Mouse (Mus musculus) limb, embryonic 10.5 days (tissue): ENCODE data around the gene Tgm3. TPM values are rescaled to one million over a fixed set of nuclear protein-coding genes. Genes with fewer than 3 reads are reported as not detected.

Source experiments
- microRNA-seq: library from miRNA; unstranded; fragments of <30 nt; microRNA quantifications from one replicate; pipeline ENCODE4, GENCODE M21; 2017
- polyA plus RNA-seq: library from polyadenylated mRNA; unstranded; fragments of >200 nt; fragmentation: Nextera tagmentation; extraction: Ambion mirVana; gene quantifications from 2 replicates; pipeline ENCODE4 v1.2.1, GENCODE M21; 2016

Tgm3 gene
- polyA plus RNA-seq, 1 experiment from 2014 or later = 0.10 TPM

Small RNA genes within 50 kb of the gene (microRNA-seq; reads per million reads assigned to microRNA genes)
- not detected for gene Mir6339

Other genes starting within 250 kb of the Tgm3 start
- 16.4 and 19.4 TPM in 2 replicates for gene Stk35, start 211.8 kb upstream of the Tgm3 start, polyA plus RNA-seq
- not detected in 2 replicates for gene Tgm6, start 100.1 kb downstream of the Tgm3 start, polyA plus RNA-seq
- gene Snrpb, start 167.1 kb downstream of the Tgm3 start, polyA plus RNA-seq = 959 and 1,054 TPM in 2 replicates
- not detected in 2 replicates for gene Tmc2, start 182.8 kb downstream of the Tgm3 start, polyA plus RNA-seq